Mouse (Mus musculus): Measurements from ENCODE around the gene Zfp462.

DNA sequence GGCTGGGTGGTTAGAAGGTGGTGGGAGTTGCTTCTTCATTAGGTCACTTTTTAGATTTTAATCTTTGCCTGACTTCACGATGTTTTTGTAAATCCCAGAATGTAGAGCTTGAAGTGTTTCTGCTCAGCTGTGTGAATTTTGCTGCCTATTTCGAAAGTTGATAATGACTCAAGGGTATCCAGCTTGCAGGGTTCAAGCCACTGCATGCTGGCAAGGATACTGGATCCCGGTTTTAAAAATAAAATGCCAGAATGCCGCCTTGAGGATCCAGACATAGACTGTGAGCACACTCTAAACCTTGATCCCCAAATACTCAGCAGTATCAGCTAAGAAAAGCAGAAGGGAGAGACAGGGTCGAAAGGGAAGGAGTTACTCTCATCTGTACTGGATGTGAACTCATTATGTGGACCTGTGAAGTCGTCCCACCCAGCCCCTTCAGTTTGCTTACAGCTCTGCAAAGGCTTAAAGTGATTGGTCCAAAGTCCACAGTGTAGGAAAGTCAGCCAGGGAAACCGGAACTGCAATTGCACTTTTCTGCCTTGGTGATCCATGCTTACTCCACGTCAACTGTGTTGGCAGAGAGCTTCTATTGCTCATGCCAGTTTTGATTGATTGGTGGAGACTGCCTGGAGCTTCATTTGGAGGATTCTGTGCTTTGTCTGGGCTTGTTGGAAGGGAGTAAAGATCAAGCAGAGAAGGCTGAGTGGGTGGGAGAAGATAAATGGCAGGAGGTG lies 28.1 kb downstream of the Zfp462 start:
- TF ChIP-seq CTCF (IDR thresholded peaks at IDR 0.05; ENCODE audit: insufficient read depth, low read length) (no peak), POLR2A (IDR thresholded peaks at IDR 0.05; ENCODE audit: borderline replicate concordance, extremely low read depth, low read depth, low read length) (no peak)

All from lung, adult 2 months (tissue).